Mouse (Mus musculus) liver, embryonic 11.5 days (tissue): Measurements from ENCODE around the gene Acsf3. TPM values are rescaled to one million over a fixed set of nuclear protein-coding genes. Genes with fewer than 3 reads are reported as not detected.

ENCODE experiments used
- ATAC-seq: fragments of 200-750 bp; cut with Nextera tagmentation; replicated peaks from 2 replicates; pipeline ENCODE4 v1.8.0; 2017; ENCODE audit warnings: moderate number of reproducible peaks, mild to moderate bottlenecking, moderate TSS enrichment, moderate library complexity; ENCODE audit not compliant: low FRiP score
- DNase-seq: peaks from one replicate; pipeline ENCODE4 v3.0.0-alpha.2; 2017; ENCODE audit warnings: low spot score
- H3K27ac ChIP-seq: fragments of 300-500 bp; sonication (generic); 2 replicates; pipeline ENCODE4 v1.5.1; 2014; ENCODE audit warnings: mild to moderate bottlenecking, low read depth, low read length, control low read depth
- H3K27me3 ChIP-seq: fragments of 300-500 bp; sonication (generic); replicated peaks from 2 replicates; pipeline ENCODE4 v1.6.1; 2014; ENCODE audit warnings: low read length, mixed read lengths; ENCODE audit not compliant: control insufficient read depth, insufficient read depth
- H3K36me3 ChIP-seq: fragments of 300-500 bp; sonication (generic); 2 replicates; pipeline ENCODE4 v1.6.1; 2014; ENCODE audit warnings: mild to moderate bottlenecking, low read length, moderate library complexity, mixed read lengths; ENCODE audit not compliant: control insufficient read depth, insufficient read depth
- H3K4me1 ChIP-seq: fragments of 300-500 bp; sonication (generic); replicated peaks from 2 replicates; pipeline ENCODE4 v1.6.1; 2014; ENCODE audit warnings: low read length, mixed read lengths; ENCODE audit not compliant: control insufficient read depth, insufficient read depth
- H3K4me2 ChIP-seq: fragments of 300-500 bp; sonication (generic); 2 replicates; pipeline ENCODE4 v1.6.1; 2014; ENCODE audit warnings: mild to moderate bottlenecking, control low read depth, moderate library complexity
- H3K4me3 ChIP-seq: fragments of 300-500 bp; sonication (generic); 2 replicates; pipeline ENCODE4 v1.5.1; 2014; ENCODE audit warnings: low read depth, low read length, control low read depth
- H3K9ac ChIP-seq: fragments of 300-500 bp; sonication (generic); 2 replicates; pipeline ENCODE4 v1.6.1; 2014; ENCODE audit warnings: low read depth, low read length, control low read depth
- H3K9me3 ChIP-seq: fragments of 300-500 bp; sonication (generic); 2 replicates; pipeline ENCODE4 v1.6.1; 2016; ENCODE audit warnings: low read length, inconsistent platforms, mixed read lengths; ENCODE audit not compliant: control insufficient read depth
- WGBS: fragments of 180-500 bp; shearing (Covaris S2); extraction: QIAGEN DNeasy Blood & Tissue Kit; methylation state at CpG from one replicate; pipeline ENCODE4 v1.1.7; 2014; 5-methylcytosine and 5-hydroxymethylcytosine counted together
- polyA plus RNA-seq: library from polyadenylated mRNA; unstranded; fragments of >200 nt; fragmentation: Nextera tagmentation; extraction: Ambion mirVana; gene quantifications from 2 replicates; pipeline ENCODE4 v1.2.1, GENCODE M21; 2014

Acsf3 gene
- polyA plus RNA-seq, 1 experiment from 2014 or later: 16.6 TPM

DNA sequence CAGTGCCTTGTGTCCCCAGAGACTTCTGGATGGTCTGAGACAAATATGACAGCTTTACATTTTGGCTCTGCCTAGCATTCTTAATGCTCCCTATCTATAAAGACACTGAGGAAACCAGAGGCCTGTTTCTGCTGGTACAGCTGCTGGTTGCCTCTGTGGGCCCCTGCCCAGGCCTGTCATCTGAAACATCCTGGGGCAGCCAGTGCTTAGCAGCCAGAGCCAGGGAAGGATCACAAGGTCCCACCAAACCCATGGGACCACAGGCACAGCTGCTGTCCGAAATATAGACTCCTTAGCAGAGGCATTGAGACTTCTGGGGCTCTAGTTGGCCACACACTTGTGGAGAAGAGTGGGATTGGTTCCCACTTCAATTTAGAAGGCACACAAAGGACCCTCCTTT, 9.5 kb downstream of the Acsf3 start:
- Histone ChIP-seq H3K36me3 (peaks cover 2% of the 10 kb centered on the region), H3K27me3 (no peaks in the 10 kb centered on the region), H3K4me1 (no peaks in the 10 kb centered on the region), H3K27ac (no peak overlapping the region), H3K4me2 (no peak overlapping the region), H3K9me3 (no peaks in the 10 kb centered on the region), H3K4me3 (no peak overlapping the region), H3K9ac (no peak overlapping the region)
- ATAC-seq (no peak), DNase-seq (no peak)
- WGBS: 90% methylated on average over 1 of the region's 1 CpGs

DNA sequence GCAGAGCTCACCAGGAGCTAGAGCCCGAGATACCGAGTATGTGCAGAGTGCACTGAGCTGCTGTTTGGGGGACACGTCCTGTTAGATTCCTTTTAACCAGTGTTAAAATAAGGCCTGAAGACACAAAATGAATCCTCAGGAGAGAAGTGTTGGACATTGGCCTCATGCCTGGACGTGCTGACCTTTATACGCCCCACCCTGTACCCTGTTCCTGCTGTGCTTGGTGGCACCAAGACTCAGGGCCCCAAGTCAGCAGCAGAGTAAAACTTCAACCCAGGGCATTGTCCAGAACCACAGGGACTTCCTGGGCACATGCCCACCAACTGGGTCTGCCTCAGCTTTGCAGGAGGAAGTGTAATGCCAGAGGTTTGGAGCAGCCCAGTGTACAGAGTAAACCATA, 14.5 kb downstream of the Acsf3 start:
- WGBS: 92% methylated on average over 5 of the region's 5 CpGs
- Histone ChIP-seq H3K4me2 (no peak overlapping the region), H3K9me3 (no peaks in the 10 kb centered on the region), H3K27ac (no peak overlapping the region), H3K4me3 (no peak overlapping the region), H3K36me3 (peaks cover 2% of the 10 kb centered on the region; the same call in 1 of the 2 replicates), H3K27me3 (no peaks in the 10 kb centered on the region), H3K9ac (no peak overlapping the region), H3K4me1 (no peaks in the 10 kb centered on the region)
- no peak for DNase-seq
- ATAC-seq: no peak

DNA sequence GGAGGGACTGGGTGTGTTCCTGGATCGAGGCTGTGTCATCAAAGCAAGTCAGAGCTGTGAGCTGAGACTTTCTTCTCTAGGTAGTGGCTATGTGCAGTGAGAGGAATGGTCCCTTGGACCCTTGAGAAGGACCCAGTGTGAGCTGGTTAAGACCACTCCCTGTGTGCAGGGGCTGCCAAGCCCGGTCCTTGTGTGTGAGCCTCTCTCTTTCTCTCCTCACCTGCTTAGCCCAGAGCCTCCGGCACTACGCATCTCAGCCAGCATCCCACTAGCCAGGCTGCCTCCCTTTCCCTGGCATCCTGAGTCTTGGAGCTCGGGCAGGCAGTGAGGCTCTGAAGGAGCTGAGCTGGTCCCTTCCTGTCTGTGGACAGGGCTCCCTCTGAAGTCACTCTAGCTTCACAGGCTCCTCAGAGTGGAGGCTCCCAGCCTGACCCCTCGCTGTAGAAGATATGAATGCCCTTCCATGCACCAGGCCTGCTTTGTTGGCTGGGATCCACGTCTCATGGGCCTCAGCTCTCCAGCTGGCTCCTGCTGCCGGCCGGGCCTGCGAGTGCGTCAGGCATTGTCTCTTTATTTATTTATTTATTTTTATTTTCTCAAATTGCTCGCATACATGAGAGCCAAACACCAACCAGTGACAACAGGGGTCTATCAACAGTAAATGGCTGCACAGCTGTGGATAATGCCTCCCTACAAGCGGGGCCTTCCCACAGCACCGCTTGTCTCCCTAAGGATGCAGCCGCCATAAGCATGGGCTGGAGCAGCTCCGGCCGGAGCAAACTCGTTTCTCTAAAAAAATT, 18.3 kb downstream of the Acsf3 start:
- no peaks in the 10 kb centered on the region for H3K36me3 ChIP-seq
- H3K4me2 ChIP-seq: no peak overlapping the region
- DNase-seq (no peak), ATAC-seq (no peak)
- no peaks in the 10 kb centered on the region for H3K4me1 ChIP-seq
- no peaks in the 10 kb centered on the region for H3K27me3 ChIP-seq
- no peak overlapping the region for H3K9ac ChIP-seq
- no peaks in the 10 kb centered on the region for H3K9me3 ChIP-seq
- no peak overlapping the region for H3K4me3 ChIP-seq
- no peak overlapping the region for H3K27ac ChIP-seq
- WGBS: 85% methylated on average over 18 of the region's 18 CpGs

GRCm38 (mm10) chr8:122794175-122794454, 18.8 kb downstream of the Acsf3 start:
- H3K9me3 ChIP-seq: no peaks in the 10 kb centered on the region
- WGBS: 85% methylated on average over 5 of the region's 5 CpGs
- no peaks in the 10 kb centered on the region for H3K27me3 ChIP-seq
- no peak overlapping the region for H3K27ac ChIP-seq
- no peaks in the 10 kb centered on the region for H3K4me1 ChIP-seq
- H3K36me3 ChIP-seq: no peaks in the 10 kb centered on the region
- ATAC-seq (no peak), DNase-seq (no peak)
- no peak overlapping the region for H3K9ac ChIP-seq
- no peak overlapping the region for H3K4me3 ChIP-seq
- H3K4me2 ChIP-seq: no peak overlapping the region

DNA sequence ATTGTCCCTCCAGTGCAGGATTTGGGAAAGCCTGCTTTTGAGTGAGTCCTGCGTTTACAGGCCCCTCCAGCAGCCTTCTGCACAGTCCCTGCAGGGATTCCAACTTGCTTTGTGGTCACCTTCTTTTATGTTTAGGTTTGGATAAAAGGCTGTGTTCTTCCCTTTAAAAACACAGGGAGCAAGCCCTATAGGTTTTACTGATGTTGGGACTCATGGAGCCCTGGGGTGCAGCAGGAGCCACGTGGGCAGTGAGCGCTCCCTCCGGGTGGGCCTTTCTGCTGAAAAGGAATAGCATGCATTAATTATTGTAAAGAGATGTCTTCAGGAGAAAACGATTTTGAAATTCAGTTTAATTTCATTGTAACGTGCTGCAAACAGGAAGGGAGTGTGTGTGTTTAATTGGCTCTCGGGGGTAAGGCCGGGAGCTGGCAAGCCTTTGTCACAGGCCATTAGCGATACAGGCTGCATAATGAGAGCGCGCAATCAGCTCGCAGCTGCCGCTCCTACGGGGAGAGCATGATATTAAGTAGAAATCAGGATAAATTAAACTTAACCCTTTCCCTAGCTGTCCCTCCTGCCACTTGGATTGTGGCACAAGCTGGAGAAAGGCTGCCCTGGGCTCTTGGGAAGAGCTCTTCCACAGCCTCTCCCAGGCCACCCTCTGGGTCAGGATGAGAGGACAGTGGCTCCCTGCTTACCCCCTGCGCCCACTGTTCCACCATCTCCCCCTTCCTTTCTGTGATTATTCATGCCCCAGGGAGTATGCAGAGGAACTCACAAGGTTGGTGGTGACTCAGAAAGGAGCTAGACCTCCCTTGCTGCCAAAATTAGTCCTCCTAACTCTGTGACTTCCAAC, 28.8 kb downstream of the Acsf3 start:
- no peaks in the 10 kb centered on the region for H3K9me3 ChIP-seq
- no peak overlapping the region for H3K27ac ChIP-seq
- H3K27me3 ChIP-seq: 0 out of 2 replicates have a peak, but pooled peaks cover 5% of the 10 kb centered on the region
- H3K4me2 ChIP-seq: no peak overlapping the region
- DNase-seq (no peak), ATAC-seq (no peak)
- H3K4me1 ChIP-seq: no peaks in the 10 kb centered on the region; the same call in 1 of the 2 replicates
- no peak overlapping the region for H3K9ac ChIP-seq
- H3K36me3 ChIP-seq: no peaks in the 10 kb centered on the region
- 66% methylated on average over 15 of the region's 15 CpGs for WGBS
- H3K4me3 ChIP-seq: no peak overlapping the region

DNA sequence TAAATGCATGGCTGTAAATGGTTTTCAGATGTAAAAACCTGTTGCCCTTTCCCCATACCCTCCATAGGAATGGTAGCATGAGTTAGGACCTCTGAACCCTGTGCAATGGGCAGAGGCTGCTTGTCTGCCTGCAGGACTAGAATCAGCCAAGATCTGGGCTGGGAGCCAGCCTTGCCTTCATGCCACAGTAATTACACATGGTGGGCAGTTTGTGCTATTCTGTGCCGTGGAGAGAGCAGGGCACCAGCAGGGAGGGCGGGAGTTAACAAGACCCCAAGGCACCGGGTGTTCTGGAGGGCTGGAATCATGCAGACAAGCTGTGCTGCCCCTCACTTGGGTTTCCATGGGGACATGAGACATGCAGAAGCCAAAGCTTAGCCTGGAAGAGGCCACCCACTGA, 30.1 kb downstream of the Acsf3 start:
- 74% methylated on average over 3 of the region's 3 CpGs for WGBS
- Histone ChIP-seq H3K36me3 (no peaks in the 10 kb centered on the region), H3K27me3 (0 out of 2 replicates have a peak, but pooled peaks cover 5% of the 10 kb centered on the region), H3K4me1 (no peaks in the 10 kb centered on the region; the same call in 1 of the 2 replicates), H3K4me2 (no peak overlapping the region), H3K4me3 (no peak overlapping the region), H3K27ac (no peak overlapping the region), H3K9me3 (no peaks in the 10 kb centered on the region), H3K9ac (no peak overlapping the region)
- ATAC-seq: no peak
- DNase-seq: no peak

- no peak for ATAC-seq
- no peaks in the 10 kb centered on the region; the same call in 1 of the 2 replicates for H3K4me1 ChIP-seq
- no peak overlapping the region for H3K27ac ChIP-seq
These were observed 31.8 kb downstream of the Acsf3 start for GRCm38 (mm10) chr8:122806956-122807538.

DNA sequence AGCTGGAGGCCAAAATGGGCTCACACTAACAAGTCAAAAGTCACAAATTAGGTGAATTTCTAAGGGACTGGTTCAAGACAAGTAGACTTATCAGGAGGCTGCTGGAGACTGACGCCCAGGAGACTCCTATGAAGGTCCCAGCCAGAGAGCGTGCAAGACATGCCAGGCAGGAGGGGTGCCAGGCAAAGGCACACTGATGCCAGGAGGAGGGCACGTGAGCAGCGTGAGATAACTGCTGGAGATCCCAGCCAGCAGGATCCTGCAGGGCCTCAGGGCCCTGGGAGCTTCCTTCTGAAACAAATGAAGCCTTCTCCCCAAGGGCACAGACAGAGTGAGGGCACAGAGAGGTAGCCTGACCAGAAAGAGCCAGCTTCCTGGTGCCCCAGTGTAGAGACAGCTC, 32.6 kb downstream of the Acsf3 start:
- Histone ChIP-seq H3K4me2 (no peak overlapping the region), H3K9me3 (no peaks in the 10 kb centered on the region), H3K36me3 (no peaks in the 10 kb centered on the region), H3K27me3 (0 out of 2 replicates have a peak, but pooled peaks cover 5% of the 10 kb centered on the region), H3K4me1 (no peaks in the 10 kb centered on the region; the same call in 1 of the 2 replicates), H3K9ac (no peak overlapping the region), H3K4me3 (no peak overlapping the region), H3K27ac (no peak overlapping the region)
- DNase-seq: no peak
- WGBS: 86% methylated on average over 4 of the region's 4 CpGs
- ATAC-seq: no peak

More at GRCm38 (mm10) chr8:122806956-122807538, 31.8 kb downstream of the Acsf3 start:
- 0 out of 2 replicates have a peak, but pooled peaks cover 5% of the 10 kb centered on the region for H3K27me3 ChIP-seq
- H3K36me3 ChIP-seq: no peaks in the 10 kb centered on the region
- DNase-seq: no peak
- H3K4me3 ChIP-seq: no peak overlapping the region
- no peak overlapping the region for H3K4me2 ChIP-seq
- 81% methylated on average over 7 of the region's 7 CpGs for WGBS
- no peak overlapping the region for H3K9ac ChIP-seq
- H3K9me3 ChIP-seq: no peaks in the 10 kb centered on the region
